Mouse (Mus musculus): Measurements from ENCODE around the gene Grid2.
"Not testable (repeated sequence)": the region's sequence is repeated elsewhere in the genome, so short reads cannot be mapped to it uniquely, and the experiment has no call there.

DNA sequence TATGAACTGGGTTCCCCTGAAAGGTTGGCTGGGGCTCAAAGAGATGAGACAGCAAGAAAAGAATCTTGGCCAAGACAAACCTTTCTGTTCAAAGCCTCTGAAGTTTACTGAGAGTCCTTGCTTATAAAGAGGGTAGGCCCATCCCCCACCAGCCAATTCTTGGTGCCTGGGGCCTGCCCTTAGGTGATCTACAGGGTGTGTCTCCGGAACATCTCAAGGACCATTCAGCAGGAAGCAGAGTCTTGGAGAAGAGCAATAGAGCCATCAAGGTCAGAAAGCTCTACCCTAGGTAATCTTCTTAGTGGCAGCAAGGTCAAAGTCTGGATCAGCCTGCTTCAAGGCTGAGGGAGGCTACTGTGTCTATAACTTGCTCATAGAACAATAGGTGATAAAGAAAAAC is 313.1 kb downstream of the Grid2 start:
- not testable (repeated sequence) for TF ChIP-seq CTCF (IDR thresholded peaks at IDR 0.05; ENCODE audit: low read depth); EP300 (optimal IDR thresholded peaks at IDR 0.05)

Measured in stomach, postnatal 0 days (tissue).